In genomic region chr17:7874776-7875531, GRCm38 (mm10) we compare ENCODE assay signal across 14 mouse cellular contexts. TPM values are rescaled to one million over a fixed set of nuclear protein-coding genes. Genes with fewer than 3 reads are reported as not detected.
A peak's percentile ranks its signal among the peaks of the same experiment; 100 is the strongest.
DNase-seq lines count a peak whose midpoint lies in the region; ATAC-seq lines count a peak whose summit lies in the region.
"Had no signal": no experiment of that assay in that cellular context is flagged by ENCODE, and none has a peak within 500 bp of the region (broad histone marks: within the 10 kb centered on the region; RNA-seq: fewer than 3 reads in every experiment).

No protein-coding gene starts in this region.

- no peaks in the 10 kb centered on the region for H3K9me3 ChIP-seq in hindbrain, embryonic 10.5 days
- no peaks in the 10 kb centered on the region for H3K9me3 ChIP-seq in hindbrain, embryonic 11.5 days (ENCODE audit: control insufficient read depth, low read length)
- H3K9me3 ChIP-seq: heart, embryonic 10.5 days; hindbrain, embryonic 15.5 days; lung, embryonic 15.5 days had no signal

- no peaks in the 10 kb centered on the region for H3K27me3 ChIP-seq in hindbrain, embryonic 10.5 days (ENCODE audit: insufficient read depth, poor library complexity, severe bottlenecking)
- no peaks in the 10 kb centered on the region for H3K27me3 ChIP-seq in hindbrain, embryonic 11.5 days (ENCODE audit: control insufficient read depth, insufficient read depth, low read length)
- no peaks in the 10 kb centered on the region for H3K27me3 ChIP-seq in splenic B cell, adult 2 months (ENCODE audit: control insufficient read depth, insufficient read depth, low read length, poor library complexity, severe bottlenecking)
- H3K27me3 ChIP-seq: hindbrain, embryonic 15.5 days had no signal

- no peak for ATAC-seq in hindbrain, embryonic 11.5 days (ENCODE audit: low FRiP score)
- peak; percentile 76 for ATAC-seq in CD4-positive, CD25-positive, alpha-beta regulatory T cell, adult 4 months

- peak overlapping the region; percentile 29; the same call in 1 of the 2 replicates for H3K27ac ChIP-seq in hindbrain, embryonic 10.5 days
- no peak overlapping the region for H3K27ac ChIP-seq in hindbrain, embryonic 11.5 days (ENCODE audit: low read depth, low read length)
- H3K27ac ChIP-seq: heart, embryonic 10.5 days; hindbrain, embryonic 15.5 days; lung, embryonic 15.5 days had no signal

- no peak for DNase-seq in hindbrain, embryonic 10.5 days (ENCODE audit: low spot score)
- no peak for DNase-seq in hindbrain, embryonic 11.5 days (ENCODE audit: low spot score)
- peak; percentile 96 for DNase-seq in induced T-regulatory cell, adult 2 months (ENCODE audit: low read depth)
- DNase-seq in splenic B cell, adult 2 months (ENCODE audit: low read depth, low spot score), result peak; percentile 76
- DNase-seq in c-Kit-positive CD71-positive TER-119-positive erythroid progenitor cells, embryonic 14.5 days (ENCODE audit: low spot score), result no peak
- no peak for DNase-seq in cerebellum, postnatal 10 days
- no peak for DNase-seq in adrenal gland, postnatal 10 days
- DNase-seq: adrenal gland, adult 8-10 months; cerebellum, adult 11 months; midbrain, embryonic 14.5 days had no signal

- H3K9ac ChIP-seq in hindbrain, embryonic 11.5 days (ENCODE audit: low read depth, low read length), result no peak overlapping the region
- H3K9ac ChIP-seq: hindbrain, embryonic 15.5 days; lung, embryonic 15.5 days had no signal

- peaks cover 11% of the 10 kb centered on the region for H3K4me1 ChIP-seq in hindbrain, embryonic 10.5 days (replicated peaks)
- no peaks in the 10 kb centered on the region for H3K4me1 ChIP-seq in hindbrain, embryonic 11.5 days (replicated peaks; ENCODE audit: control insufficient read depth, insufficient read depth, low read length)

- WGBS in hindbrain, embryonic 10.5 days, result 84% methylated on average over 21 of the region's 21 CpGs
- 85% methylated on average over 21 of the region's 21 CpGs for WGBS in hindbrain, embryonic 11.5 days

- no peak overlapping the region for H3K4me2 ChIP-seq in hindbrain, embryonic 11.5 days (replicated peaks; ENCODE audit: low read depth, low read length)
- H3K4me2 ChIP-seq: hindbrain, embryonic 15.5 days; lung, embryonic 15.5 days had no signal

- no peaks in the 10 kb centered on the region for H3K36me3 ChIP-seq in hindbrain, embryonic 10.5 days
- H3K36me3 ChIP-seq in hindbrain, embryonic 11.5 days (ENCODE audit: control insufficient read depth, insufficient read depth, low read length), result no peaks in the 10 kb centered on the region
- H3K36me3 ChIP-seq in splenic B cell, adult 2 months (ENCODE audit: control insufficient read depth, insufficient read depth, low read length, poor library complexity, severe bottlenecking), result no peaks in the 10 kb centered on the region
- H3K36me3 ChIP-seq: heart, embryonic 10.5 days; hindbrain, embryonic 15.5 days; lung, embryonic 15.5 days had no signal

- no peak overlapping the region for H3K4me3 ChIP-seq in hindbrain, embryonic 10.5 days
- H3K4me3 ChIP-seq in hindbrain, embryonic 11.5 days (ENCODE audit: low read depth, low read length), result no peak overlapping the region
- H3K4me3 ChIP-seq: heart, embryonic 10.5 days; hindbrain, embryonic 15.5 days; lung, embryonic 15.5 days had no signal

RNA-seq across cellular contexts. Expression of gene Fndc1, which starts 47.9 kb away (rescaled TPM):
- polyA plus RNA-seq in hindbrain, embryonic 10.5 days (2016; fragmentation: Nextera tagmentation; extraction: Ambion mirVana), result 0.61 and 0.81 TPM in 2 replicates
- 0.84 and 1.2 TPM in 2 replicates for polyA plus RNA-seq in hindbrain, embryonic 11.5 days (2014; fragmentation: Nextera tagmentation; extraction: Ambion mirVana)
- not detected for polyA plus RNA-seq in CD4-positive, CD25-positive, alpha-beta regulatory T cell, adult 4 months (2017; shearing (Covaris generic))
- 10 to 100 TPM; 37.8 to 39.8 TPM for total RNA-seq in adrenal gland, postnatal 10 days (2021)

RNA-seq across cellular contexts. Expression of gene Tagap, which starts 50.8 kb away (rescaled TPM):
- polyA plus RNA-seq in hindbrain, embryonic 10.5 days (2016; fragmentation: Nextera tagmentation; extraction: Ambion mirVana), result 0.58 and 0.76 TPM in 2 replicates
- polyA plus RNA-seq in hindbrain, embryonic 11.5 days (2014; fragmentation: Nextera tagmentation; extraction: Ambion mirVana), result 0.51 and 0.52 TPM in 2 replicates
- polyA plus RNA-seq in CD4-positive, CD25-positive, alpha-beta regulatory T cell, adult 4 months (2017; shearing (Covaris generic)), result 100 to 1,000 TPM; 108 to 131 TPM
- 1 to 10 TPM; 4.5 to 4.6 TPM for total RNA-seq in adrenal gland, postnatal 10 days (2021)

Comparison
In these comparisons a context has a peak if more than half of its experiments do, and no peak if none do; other contexts are left out.
1. DNase-seq: peak in induced T-regulatory cell, adult 2 months (single experiment) and splenic B cell, adult 2 months (single experiment); none in hindbrain, embryonic 10.5 days (single experiment), hindbrain, embryonic 11.5 days (single experiment), c-Kit-positive CD71-positive TER-119-positive erythroid progenitor cells, embryonic 14.5 days (single experiment), cerebellum, postnatal 10 days (0 of 2) and adrenal gland, postnatal 10 days (single experiment).
2. RNA of gene Tagap, which starts 50.8 kb away (polyA plus RNA-seq): 108 to 131 TPM in CD4-positive, CD25-positive, alpha-beta regulatory T cell, adult 4 months; 0.58 to 0.76 TPM in hindbrain, embryonic 10.5 days and 0.51 to 0.52 TPM in hindbrain, embryonic 11.5 days; every median in the first group is over 10 times any median in the second.